Mouse (Mus musculus) E14TG2a.4 (cell line): ENCODE measurements around the gene Trim33.

Experiments used
- H3K27me3 ChIP-seq: 2 replicates; pipeline ENCODE4 v1.6.1; 2014; ENCODE audit warnings: low read length, control low read depth; ENCODE audit not compliant: insufficient read depth
- H3K36me3 ChIP-seq: 2 replicates; pipeline ENCODE4 v1.6.1; 2014; ENCODE audit warnings: low read length, control low read depth; ENCODE audit not compliant: insufficient read depth
- H3K4me1 ChIP-seq: replicated peaks from 2 replicates; pipeline ENCODE4 v1.6.1; 2014; ENCODE audit warnings: low read depth, low read length, control low read depth
- H3K4me3 ChIP-seq: replicated peaks from 2 replicates; pipeline ENCODE4 v1.5.1; 2014; ENCODE audit warnings: mild to moderate bottlenecking, low read length
- H3K9me3 ChIP-seq: 2 replicates; pipeline ENCODE4 v1.6.1; 2014; ENCODE audit warnings: low read length, control low read depth
- CTCF ChIP-seq: conservative IDR thresholded peaks from 2 replicates; pipeline ENCODE4 v1.5.1; 2014; ENCODE audit warnings: low read length
- NANOG ChIP-seq: IDR thresholded peaks from 2 replicates; pipeline ENCODE4 v1.6.1; 2014; ENCODE audit warnings: borderline replicate concordance, low read length, mixed read lengths
- POU5F1 ChIP-seq: IDR thresholded peaks from 2 replicates; pipeline ENCODE4 v1.6.1; 2014; ENCODE audit warnings: low read length, borderline replicate concordance

Trim33 gene

GRCm38 (mm10) chr3:103335371-103335770, 56.3 kb downstream of the Trim33 start:
- Histone ChIP-seq H3K27me3 (no peaks in the 10 kb centered on the region), H3K36me3 (peaks cover 63% of the 10 kb centered on the region), H3K4me1 (no peaks in the 10 kb centered on the region), H3K4me3 (no peak overlapping the region), H3K9me3 (no peaks in the 10 kb centered on the region)
- no peak for TF ChIP-seq POU5F1
- TF ChIP-seq CTCF: no peak
- TF ChIP-seq NANOG: no peak

- Histone ChIP-seq H3K27me3 (no peaks in the 10 kb centered on the region), H3K4me3 (no peak overlapping the region), H3K4me1 (no peaks in the 10 kb centered on the region), H3K36me3 (peaks cover 70% of the 10 kb centered on the region), H3K9me3 (no peaks in the 10 kb centered on the region)
- no peak for TF ChIP-seq POU5F1
- TF ChIP-seq NANOG: no peak
- no peak for TF ChIP-seq CTCF
Measured at GRCm38 (mm10) chr3:103346658-103347057, 67.6 kb downstream of the Trim33 start.

DNA sequence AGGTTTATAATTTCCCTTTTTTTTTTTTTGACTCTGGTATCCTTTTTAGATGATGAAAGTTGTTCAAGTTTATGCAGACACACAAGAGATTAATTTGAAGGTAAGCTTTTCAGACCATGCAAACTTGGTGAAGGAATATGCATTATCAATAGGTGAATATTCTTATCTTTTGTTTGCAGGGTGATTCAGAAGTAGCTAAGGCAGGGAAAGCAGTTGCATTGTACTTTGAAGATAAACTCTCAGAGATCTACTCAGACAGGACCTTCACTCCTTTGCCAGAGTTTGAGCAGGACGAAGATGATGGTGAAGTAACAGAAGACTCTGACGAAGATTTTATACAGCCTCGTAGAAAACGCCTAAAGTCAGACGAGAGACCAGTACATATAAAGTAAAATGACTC, 74.4 kb downstream of the Trim33 start:
- Histone ChIP-seq H3K36me3 (peaks cover 67% of the 10 kb centered on the region), H3K4me1 (no peaks in the 10 kb centered on the region), H3K27me3 (no peaks in the 10 kb centered on the region), H3K4me3 (no peak overlapping the region), H3K9me3 (no peaks in the 10 kb centered on the region)
- no peak for TF ChIP-seq CTCF
- TF ChIP-seq POU5F1: no peak
- no peak for TF ChIP-seq NANOG

GRCm38 (mm10) chr3:103354041-103354440, 74.9 kb downstream of the Trim33 start:
- H3K36me3 ChIP-seq: peaks cover 69% of the 10 kb centered on the region
- H3K4me3 ChIP-seq: no peak overlapping the region

DNA sequence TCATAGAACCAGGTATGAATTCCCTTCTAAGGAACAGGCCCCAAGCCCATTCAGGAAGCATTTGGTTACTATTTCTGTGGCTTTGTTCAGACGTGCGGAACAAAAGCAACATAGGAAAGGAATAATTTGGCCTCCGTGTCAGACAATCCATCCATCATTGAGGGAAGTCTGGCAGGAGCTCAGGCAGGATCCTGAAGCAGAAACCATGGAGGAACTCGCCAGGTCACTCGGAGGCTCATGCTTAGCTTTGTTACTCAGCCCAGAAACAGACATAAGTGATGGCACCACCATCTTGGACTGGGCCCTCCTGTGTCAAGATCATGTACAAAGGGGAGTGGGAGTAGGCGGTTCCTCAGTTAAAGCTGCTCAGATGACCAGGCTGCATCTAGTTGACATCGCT, 82.1 kb downstream of the Trim33 start:
- Histone ChIP-seq H3K36me3 (peaks cover 15% of the 10 kb centered on the region), H3K27me3 (no peaks in the 10 kb centered on the region), H3K9me3 (no peaks in the 10 kb centered on the region), H3K4me3 (no peak overlapping the region), H3K4me1 (no peaks in the 10 kb centered on the region)
- no peak for TF ChIP-seq CTCF
- no peak for TF ChIP-seq POU5F1
- TF ChIP-seq NANOG: no peak

More at GRCm38 (mm10) chr3:103354041-103354440, 74.9 kb downstream of the Trim33 start:
- Histone ChIP-seq H3K27me3 (no peaks in the 10 kb centered on the region), H3K9me3 (no peaks in the 10 kb centered on the region), H3K4me1 (no peaks in the 10 kb centered on the region)
- TF ChIP-seq NANOG (no peak), CTCF (no peak)

GRCm38 (mm10) chr3:103364182-103364945, 85.3 kb downstream of the Trim33 start:
- Histone ChIP-seq H3K27me3 (no peaks in the 10 kb centered on the region), H3K9me3 (no peaks in the 10 kb centered on the region), H3K4me3 (no peak overlapping the region), H3K4me1 (peaks cover 6% of the 10 kb centered on the region), H3K36me3 (no peaks in the 10 kb centered on the region)
- TF ChIP-seq POU5F1 (no peak), NANOG (no peak), CTCF (no peak)

- Histone ChIP-seq H3K4me1 (peaks cover 13% of the 10 kb centered on the region), H3K4me3 (no peak overlapping the region), H3K27me3 (no peaks in the 10 kb centered on the region), H3K36me3 (no peaks in the 10 kb centered on the region), H3K9me3 (no peaks in the 10 kb centered on the region)
- TF ChIP-seq NANOG (no peak), POU5F1 (no peak), CTCF (no peak)
Measured at GRCm38 (mm10) chr3:103367176-103367970, 88.3 kb downstream of the Trim33 start.

GRCm38 (mm10) chr3:103368731-103369130, 89.6 kb downstream of the Trim33 start:
- no peak for TF ChIP-seq POU5F1

More at GRCm38 (mm10) chr3:103368731-103369130, 89.6 kb downstream of the Trim33 start:
- no peak overlapping the region for H3K4me3 ChIP-seq
- no peaks in the 10 kb centered on the region; the same call in 1 of the 2 replicates for H3K27me3 ChIP-seq
- H3K4me1 ChIP-seq: peaks cover 17% of the 10 kb centered on the region
- H3K36me3 ChIP-seq: no peaks in the 10 kb centered on the region
- no peaks in the 10 kb centered on the region; the same call in 1 of the 2 replicates for H3K9me3 ChIP-seq
